Mouse (Mus musculus) embryonic fibroblast, embryonic 13.5 days (primary cell): Measurements from ENCODE around the gene St6galnac1.

ENCODE experiments used
- CTCF ChIP-seq: IDR thresholded peaks from 2 replicates; pipeline ENCODE4 v1.5.1; 2011; ENCODE audit warnings: mild to moderate bottlenecking, control low read depth, low read length, moderate library complexity, borderline replicate concordance; ENCODE audit not compliant: insufficient read depth
- POLR2A ChIP-seq: IDR thresholded peaks from 2 replicates; pipeline ENCODE4 v1.6.1; 2011; ENCODE audit warnings: low read depth, mild to moderate bottlenecking, control low read depth, low read length, moderate library complexity

- TF ChIP-seq CTCF (no peak), POLR2A (no peak)
These were observed 24.1 kb upstream of the St6galnac1 start for GRCm38 (mm10) chr11:116799364-116799763.
